Mouse (Mus musculus) ovary, postnatal 36 days (tissue): ENCODE data around the gene Mrtfb.
A peak's percentile ranks its signal among the peaks of the same experiment; 100 is the strongest.

Source experiments
- DNase-seq: peaks from one replicate; pipeline ENCODE4 v3.0.0; 2022; ENCODE audit warnings: low spot score, mixed read lengths

The Mrtfb gene

DNA sequence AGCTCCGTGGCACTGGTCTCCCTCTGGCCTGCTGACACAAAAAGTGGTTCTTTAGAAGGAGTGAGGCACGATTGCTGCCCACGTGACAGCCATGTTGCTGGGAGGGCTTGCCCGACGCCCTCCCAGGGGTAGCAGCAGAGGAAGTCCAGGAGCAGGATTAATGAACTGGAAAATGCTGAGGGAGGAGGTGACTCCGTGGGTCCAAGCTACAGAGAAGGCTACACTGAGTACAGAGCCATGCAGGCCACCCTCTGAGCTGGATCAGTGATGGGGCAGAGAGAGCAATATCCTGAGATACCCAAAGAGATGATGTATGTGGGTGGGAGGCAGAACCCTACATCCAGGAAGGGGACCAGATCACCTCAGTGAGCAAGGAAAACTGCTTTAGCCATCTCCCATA lies 148.4 kb downstream of the Mrtfb start:
- DNase-seq: no peak

DNA sequence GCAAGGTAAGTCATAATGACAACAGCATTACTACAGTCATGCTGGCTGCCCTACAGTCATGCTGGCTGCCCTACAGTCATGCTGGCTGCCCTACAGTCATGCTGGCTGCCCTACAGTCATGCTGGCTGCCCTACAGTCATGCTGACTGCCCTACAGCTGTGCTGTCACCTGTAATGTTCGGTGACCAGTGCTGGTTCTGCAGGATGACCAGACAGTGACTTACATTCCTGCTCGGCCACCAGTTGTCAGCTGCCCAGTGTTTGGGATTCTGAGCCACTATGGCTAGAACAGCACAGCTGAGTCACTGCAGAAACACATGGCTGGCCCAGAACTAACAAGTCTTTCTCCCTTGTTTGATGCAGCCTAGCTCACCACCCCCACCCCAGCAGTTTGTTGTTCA lies 149.1 kb downstream of the Mrtfb start:
- no peak for DNase-seq

DNA sequence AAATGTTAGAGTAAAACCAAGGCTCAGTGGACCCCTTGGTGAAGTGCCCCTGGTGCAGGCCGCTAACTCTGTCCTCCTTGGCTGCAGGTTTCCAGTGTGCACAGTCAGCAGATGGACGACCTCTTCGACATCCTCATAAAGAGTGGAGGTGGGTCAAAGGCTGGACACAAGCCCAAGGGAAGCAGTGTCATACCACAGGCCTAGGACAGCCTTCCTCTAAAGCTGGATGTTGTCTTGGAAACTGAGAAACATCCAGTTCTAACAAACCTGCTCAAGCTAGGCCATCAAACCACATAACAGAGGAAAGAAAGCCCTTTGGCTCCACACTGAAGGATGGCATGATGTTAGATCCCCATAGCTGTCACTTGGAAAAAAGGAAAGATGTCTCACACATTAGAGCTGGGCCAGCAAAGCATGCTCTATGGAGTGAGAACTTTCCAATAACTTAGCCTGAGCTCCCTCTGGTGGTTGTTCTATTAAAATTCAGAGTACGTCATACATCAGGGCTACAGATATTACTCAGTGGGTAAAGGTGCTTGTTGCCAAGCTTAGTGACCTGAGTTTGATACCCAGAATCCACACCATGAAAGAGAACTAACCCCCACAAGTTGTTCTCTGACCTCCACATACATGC lies 153.4 kb downstream of the Mrtfb start:
- DNase-seq: no peak

DNA sequence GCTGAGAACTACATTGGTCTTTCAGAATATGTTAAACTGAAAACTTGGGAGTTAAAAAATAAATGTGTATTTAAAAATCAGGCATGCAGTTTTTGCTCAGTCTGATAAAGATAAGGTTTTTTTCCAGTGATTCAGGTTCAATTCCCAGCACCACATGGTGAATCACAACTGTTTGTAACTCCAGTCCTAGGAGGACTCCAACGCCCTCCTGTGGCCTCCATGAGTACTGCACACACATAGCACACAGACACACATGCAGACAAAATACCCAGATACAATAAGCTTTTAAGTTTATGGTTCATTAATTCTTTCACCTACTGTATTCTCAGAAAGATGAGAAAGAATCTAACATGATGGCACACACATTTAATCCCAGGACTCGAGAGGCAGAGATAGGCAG lies 154.5 kb downstream of the Mrtfb start:
- no peak for DNase-seq

DNA sequence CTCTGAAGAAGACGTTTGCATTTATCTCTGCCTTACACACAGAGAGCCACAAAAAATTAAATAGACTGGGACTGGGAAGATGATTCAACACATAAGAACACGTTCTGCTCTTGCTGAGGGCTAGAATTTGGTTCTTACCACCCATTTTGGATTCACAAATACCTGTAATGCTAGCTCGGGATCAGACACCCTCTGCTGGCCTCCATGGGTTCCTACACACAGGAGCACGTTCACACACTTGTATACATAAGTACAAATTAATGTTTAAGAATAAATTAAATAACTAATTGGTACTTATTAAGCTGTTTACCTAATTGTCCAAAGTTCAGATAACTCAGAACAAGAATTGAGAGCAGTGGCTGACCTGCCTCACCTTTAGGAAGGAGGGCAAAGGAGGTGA lies 155.2 kb downstream of the Mrtfb start:
- DNase-seq: no peak

DNA sequence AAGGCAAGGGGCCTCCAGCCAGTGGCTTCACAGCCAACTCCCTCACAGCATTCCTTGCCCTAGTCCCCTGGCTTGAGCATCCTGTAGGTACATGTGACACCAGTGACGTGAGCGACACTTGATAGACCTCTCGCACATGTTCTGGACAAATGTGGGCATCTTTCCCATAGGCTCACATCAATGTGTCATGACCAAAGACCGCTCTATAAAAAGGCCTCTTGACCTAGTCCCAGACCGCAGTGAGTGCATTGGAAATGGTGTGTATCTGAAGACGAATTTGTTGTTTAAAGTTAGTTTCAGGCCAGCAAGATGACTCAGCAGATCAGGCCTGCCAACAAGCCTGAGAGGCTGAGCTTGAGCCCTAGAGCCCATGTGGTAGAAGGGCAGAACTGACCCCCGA lies 158.3 kb downstream of the Mrtfb start:
- DNase-seq: no peak

DNA sequence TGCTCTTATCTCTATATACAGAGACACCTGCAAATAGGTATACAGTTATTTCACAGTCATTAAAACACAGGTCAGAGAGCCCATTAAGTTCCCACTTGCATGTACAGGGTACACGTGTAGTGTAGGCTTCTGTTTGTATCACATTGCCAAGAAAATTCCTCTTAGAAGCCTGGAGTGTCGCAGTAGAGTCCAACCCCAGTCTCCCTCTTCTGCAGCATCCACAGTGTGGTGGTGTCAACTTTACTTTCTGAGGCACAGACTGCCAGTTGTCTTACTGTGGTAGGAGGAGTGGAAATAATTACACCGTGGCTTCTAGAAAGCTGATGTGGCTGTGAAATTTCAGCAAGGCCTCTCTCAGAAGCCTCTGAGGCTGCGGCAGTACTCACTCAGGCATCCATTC lies 158.7 kb downstream of the Mrtfb start:
- no peak for DNase-seq

DNA sequence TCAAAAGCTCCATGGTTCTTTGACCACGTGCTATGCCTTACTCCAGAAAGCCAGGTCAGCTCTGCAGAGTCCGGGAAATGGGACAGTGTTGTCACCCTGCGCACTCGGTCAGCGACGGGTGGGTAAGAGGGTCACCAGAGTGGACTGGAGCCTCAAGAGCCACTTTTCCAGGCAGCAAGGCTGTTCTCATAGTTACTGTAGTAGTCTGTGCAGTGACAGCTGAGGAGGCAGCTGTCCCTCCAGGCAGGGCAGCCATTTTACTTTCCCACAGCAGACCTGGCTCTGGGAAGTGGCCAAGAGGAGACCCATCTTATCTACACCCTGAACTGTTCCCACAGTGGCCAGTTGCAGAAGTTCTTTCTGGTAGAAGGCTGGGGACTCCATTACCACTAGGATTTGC lies 159.2 kb downstream of the Mrtfb start:
- no peak for DNase-seq

DNA sequence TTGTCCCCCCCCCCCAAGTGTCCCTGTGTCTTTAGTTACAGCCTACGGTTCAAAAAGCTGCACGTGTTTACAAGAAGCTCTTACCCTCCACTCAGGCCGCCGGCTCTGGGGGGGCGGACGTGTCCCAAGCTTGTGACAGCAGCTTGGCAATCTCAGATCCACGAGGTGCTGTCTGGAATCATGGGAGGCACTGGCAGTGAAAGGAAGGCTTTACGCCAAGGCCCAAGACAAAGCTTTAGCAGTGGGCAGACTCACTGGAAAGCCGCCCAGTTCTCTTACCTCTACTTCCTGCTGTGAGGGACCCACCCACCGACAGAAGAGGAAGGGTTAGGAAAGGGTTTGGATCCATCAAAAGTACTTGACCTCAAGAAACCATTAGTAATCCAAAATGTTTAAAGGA lies 160.2 kb downstream of the Mrtfb start:
- peak; percentile 30 for DNase-seq

DNA sequence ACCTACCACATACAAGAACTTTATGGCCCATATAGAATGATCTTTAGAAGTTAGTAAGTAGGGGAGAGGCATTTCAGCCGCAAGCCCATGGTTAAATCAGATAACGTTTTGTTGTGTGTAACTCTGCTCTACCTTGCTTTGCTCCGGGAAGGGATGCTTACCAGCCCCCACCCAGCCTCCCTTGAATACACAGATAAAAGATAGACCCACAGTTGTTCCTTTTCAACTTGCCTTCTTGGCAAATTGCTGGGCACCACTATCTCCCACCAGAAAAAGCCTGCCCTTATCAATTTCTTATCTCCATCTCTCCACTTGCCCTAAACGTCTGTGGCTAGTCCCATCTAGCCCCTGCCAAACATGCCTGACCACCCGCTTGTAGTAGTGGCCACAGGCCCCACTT lies 161.6 kb downstream of the Mrtfb start:
- DNase-seq: no peak

DNA sequence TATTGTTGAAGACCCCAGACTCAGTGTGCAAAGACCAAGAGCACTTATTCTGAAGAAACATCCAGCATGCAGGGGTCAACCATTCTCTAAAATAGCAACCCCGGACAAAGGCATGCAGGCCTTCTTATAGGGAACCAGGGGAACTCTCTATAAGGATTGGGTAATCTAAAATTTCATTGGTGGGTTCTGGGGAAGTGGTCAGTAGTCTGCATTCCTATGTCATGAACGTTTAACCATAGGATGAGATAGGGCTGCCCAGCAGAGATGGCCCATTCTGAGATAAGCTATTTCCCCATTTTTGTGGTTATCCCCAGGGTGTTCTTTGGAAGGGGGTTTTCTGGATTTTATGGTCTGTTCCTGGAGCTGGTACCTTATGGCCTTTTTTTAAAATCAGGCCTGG lies 163.5 kb downstream of the Mrtfb start:
- no peak for DNase-seq

DNA sequence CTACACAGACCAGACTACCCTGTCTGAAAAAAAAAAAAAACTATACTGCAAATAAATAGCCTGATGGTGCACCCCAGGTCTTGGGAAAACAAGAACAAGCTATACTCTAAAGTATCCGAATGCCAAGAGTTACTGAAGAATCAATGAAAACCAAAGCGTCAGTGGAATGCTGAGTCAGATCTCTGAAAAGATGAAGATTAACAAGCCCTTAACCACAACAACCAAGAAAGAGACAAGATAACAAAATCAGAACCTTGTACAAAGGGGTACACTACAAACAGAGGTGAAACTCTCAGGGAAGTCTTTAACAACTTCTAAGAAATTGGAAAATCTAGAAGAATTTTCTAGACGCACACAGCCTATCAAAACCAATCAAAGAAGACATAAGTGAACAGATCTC lies 166.2 kb downstream of the Mrtfb start:
- no peak for DNase-seq

DNA sequence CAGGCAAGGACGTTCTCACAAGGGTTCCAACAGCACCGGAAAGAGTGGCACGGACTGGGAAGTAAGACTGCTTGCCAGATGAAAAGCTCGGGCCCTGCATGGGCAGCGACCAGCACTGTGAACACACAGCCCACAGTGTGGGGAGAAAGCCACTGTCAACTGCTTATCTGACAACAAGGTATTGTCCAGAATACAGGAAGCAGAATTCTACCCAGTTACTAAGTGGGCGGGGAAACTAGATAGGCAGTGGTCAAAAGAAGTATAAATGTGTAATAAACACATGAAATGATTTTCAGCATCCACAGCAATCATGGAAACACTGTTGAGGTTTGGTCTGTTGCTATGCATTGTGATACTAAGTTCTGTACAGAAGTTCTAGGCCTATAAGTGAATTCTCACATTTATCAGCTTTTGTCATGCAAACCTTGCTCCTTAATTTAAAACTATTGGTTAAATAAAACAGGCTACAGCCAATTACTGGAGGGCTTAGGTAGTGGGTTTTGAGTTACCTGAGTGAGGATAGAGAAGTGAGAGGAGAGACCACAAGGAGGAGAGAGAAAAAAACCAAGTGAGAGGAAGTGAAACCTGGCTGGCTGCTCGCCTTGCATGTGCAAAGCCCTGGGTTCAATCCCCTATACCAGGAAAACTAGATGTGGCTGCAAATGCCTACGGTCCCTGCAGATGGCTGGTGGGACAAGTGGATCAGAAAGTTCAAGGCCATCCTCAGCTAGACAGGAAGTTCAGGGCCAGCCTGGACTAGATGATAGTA lies 167.5 kb downstream of the Mrtfb start:
- no peak for DNase-seq

DNA sequence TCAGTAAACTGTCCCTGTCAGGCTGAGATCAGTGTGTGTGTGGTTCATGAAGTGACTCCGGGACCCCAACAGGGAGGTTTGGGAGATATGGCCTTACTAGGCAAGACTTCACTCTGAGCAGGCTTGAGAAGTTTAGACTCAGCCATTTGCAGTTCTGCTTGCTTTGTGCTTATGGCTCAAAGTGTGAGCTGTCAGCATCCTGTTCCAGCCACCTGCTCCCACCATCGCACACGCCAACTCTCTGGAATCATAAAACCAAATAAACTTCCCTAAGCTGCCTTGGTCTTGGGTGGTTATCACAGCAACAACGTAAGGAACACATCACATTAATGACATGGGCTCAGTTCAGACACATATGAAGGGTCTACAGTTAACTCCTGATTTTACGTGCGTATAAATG lies 169.5 kb downstream of the Mrtfb start:
- no peak for DNase-seq

DNA sequence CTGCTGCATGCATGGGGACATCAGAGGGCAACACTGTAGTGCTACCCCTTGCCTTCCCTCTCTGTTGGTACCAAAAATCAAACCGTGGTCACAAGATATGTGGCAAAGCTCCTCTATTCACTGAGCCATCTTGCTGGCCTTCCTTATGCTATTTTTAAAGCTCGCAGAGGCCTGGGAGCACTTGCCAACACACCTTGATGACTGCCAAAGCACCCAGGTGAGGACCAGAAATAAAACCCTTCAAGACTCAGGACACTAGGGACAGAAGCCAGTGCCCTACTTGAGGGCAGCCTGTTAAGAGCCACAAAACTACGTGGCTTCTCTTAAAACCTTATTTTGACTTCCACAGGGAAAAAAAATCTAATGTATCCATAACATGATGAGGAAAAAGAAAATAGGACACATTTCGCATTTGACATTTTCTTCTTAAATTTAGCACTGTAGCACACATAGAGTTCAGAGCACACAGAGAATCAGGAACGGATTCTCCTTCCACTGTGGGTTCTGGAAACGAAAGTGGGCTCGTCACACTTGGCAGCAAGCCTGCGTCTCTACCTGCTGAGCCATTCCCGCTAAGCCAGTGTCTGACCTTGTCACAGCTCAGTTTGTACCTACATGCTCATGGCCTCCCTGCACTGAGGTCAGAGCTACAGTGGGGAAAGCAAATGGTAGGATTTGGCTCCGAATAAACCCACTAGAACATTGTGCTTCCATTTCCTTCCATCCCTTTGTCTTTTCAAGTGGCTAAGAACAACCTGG lies 170.7 kb downstream of the Mrtfb start:
- DNase-seq: no peak

DNA sequence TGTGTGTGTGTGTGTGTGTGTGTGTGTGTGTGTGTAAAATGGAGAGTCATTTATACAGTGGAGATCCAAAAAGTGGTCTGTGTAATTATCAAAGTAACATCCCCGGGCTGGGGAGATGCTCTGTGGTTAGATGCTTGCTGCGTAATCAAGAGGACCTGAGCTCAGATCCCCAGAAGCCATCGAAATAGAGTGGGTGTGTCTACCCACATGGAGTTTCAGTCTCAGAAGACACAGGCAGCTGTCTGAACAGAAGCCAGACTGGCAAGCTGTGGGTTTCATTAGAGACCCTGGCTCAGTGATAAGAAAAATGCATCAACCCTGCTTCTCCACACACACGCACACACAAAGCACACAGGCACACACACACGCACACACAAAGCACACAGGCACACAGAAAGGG lies 171.8 kb downstream of the Mrtfb start:
- DNase-seq: no peak

DNA sequence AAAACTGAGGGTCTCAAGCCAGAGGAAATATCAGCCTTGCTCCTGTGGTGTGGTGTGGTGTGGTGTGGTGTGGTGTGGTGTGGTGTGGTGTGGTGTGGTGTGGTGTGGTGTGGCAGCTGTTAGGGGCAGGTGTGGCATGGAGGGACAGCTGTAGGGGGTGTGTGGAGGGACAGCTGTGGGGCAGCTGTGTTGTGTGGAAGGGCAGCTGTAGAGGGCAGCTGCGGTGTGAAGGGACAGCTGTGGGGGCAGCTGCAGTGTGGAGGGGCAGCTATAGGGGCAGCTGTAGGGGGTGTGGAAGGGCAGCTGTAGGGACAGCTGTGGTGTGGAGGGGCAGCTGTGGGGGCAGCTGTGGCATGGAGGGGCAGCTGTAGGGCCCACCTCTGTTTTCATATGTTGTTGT lies 172.5 kb downstream of the Mrtfb start:
- DNase-seq: no peak

DNA sequence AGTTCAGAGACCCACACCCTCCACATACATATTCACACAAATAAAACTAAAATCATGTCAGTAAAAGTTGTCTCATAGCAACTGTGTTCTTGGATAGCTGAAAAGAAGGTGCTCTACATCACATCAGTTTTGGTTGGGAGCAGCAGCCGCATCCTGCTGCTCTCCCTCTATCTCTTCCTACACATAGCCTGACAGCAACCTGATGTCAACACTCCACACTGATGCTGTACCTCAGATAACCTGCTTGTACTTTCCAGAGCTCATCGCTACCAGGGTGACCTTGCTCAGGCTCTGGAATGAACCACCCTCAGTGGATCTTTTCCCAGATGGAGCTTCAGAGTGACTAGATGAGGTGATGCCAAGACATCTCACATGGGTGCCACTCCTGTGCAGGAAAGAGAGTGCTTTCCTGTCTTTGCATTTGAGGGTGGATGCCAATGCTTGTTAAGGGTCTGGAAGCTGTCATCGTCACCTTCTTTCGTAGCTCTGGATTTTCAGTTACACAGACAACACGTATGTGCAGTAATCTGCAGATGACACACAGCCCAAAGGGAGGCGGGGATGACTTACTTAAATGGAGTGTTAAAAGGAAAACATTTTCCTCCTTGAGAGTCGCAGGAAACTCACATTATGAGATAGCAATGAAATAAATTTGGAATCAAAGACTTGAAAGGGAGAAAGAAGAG lies 173.8 kb downstream of the Mrtfb start:
- no peak for DNase-seq

DNA sequence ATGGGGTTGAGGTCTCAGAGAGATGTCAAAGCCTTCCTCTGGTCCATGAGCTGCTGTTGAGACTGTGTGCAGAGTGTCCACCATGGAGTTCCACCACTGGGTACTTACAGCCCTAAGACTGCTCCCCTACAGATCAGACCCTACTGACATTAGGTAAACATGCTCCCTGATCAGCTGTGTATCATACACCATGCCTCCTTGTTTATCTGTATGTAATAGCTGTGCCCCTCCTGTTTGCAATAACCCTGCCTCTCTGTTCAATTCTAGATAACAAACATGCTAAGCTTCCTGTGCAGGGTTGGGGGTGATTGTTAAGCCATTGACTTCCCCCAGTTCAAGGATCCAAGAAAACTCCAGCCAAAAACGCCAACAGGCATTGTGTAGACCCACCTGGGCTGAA lies 174.7 kb downstream of the Mrtfb start:
- DNase-seq: no peak

DNA sequence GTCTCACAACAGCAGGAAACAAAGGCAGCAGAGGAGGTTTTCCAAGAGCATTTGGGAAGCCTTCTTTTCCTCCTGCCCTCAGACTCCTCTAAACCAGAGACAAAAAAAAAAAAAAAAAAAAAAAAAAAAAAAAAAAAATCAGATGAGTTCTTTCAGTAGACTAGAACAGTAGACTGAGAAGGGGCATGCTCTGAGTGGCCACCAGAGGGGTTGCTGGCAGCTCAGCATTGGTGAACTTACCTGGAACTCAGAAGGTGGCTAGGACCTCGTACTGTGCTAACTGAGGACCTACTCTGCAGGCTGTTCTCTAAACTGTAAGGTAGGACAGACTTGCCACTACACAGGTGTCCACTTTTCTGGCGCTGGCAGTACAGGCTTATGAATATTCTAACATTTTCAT lies 179.3 kb downstream of the Mrtfb start:
- no peak for DNase-seq

DNA sequence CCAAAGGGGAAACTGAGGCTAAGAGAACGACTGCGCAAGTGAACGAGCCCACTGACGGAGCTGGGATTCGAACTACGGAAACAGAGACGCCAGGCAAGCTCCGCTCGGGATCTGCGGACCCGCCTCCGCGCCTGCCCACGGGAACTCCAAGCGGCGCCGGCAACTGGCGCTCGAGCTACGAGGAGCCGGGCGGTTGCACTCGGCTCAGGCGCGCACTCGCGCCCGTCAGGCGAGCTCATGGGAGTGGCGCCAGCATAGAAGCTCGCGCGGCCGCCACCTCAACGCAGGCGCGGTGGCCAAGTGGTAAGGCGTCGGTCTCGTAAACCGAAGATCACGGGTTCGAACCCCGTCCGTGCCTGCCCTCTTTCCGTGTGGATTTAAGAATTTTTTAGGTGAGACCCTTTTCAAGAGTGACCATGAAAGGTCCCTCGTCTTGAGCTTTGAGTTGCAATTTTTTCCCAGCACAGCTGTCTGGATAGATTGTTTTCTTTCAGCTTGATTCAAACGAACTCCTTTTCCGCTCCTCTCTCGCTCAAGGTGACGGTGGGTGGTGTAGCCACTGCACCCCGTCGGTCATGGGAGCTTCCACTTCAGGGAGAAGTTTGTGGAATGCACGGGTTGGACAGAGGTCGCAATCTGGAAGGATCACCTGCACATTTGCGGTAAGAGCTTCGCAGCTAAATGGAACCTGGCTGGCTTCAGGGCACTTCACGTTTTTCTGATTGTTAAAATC lies 180.9 kb downstream of the Mrtfb start:
- peak; percentile 98 for DNase-seq

DNA sequence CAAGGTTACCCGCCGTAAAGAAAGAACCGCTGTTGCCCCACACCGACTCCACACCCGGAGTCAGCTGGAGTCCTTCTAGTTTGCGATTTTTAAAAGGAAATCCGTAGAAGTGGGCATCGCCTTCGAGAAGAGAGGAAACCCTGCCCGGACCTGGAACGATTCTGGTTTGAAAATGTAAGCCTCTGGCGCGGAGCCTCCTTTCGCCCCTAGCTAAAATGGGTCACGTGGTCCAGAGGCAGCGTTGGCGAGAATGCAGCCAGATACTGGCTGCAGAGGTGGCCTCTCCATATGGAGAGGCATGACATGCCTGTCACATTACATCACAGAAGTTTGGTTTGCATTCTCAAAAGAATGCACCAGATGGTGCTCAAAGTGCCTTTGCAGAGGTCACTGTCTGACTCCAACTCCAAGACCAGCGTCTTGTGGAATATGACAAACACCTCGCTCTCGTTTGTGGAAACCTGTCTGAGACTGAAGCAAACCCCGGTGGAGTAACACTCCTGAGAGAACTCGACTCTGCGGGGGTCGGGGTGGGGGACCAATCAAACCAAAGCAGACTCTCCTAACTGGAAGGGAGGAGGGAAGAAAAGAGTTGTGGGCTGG lies 181.6 kb downstream of the Mrtfb start:
- peak; percentile 47 for DNase-seq
